ENCODE assay signal across 19 mouse cellular contexts in genomic region chr13:118490610-118491009, GRCm38 (mm10).
DNase-seq lines count a peak whose midpoint lies in the region; ATAC-seq lines count a peak whose summit lies in the region.
"Had no signal": no experiment of that assay in that cellular context is flagged by ENCODE, and none has a peak within 500 bp of the region (broad histone marks: within the 10 kb centered on the region; RNA-seq: fewer than 3 reads in every experiment).

No protein-coding gene starts in this region.

- DNase-seq in heart, adult 11 months: no peak
- peak; percentile 5 for DNase-seq in layer of hippocampus, adult 9-11 months
- no peak for DNase-seq in layer of hippocampus, adult 8-10 months (ENCODE audit: low spot score in 2 of 2)
- DNase-seq in embryo, embryonic 11.5 days (ENCODE audit: low read depth, low spot score): peak; percentile 26
- no peak for DNase-seq in B cell, adult 2 months
- no peak for DNase-seq in testis, postnatal 10 days (ENCODE audit: low spot score)
- DNase-seq: cerebellum, adult 8-10 months; heart, adult 18-20 months; kidney, postnatal 10 days; liver, postnatal 0 days; lung, postnatal 4 days; right cerebral cortex, postnatal 25 days; thymus, postnatal 4 days had no signal

- peaks cover 5% of the 10 kb centered on the region; the same call in 1 of the 2 replicates for H3K4me1 ChIP-seq in heart, embryonic 11.5 days (ENCODE audit: control insufficient read depth, insufficient read depth, low read length)
- no peaks in the 10 kb centered on the region for H3K4me1 ChIP-seq in neural tube, embryonic 14.5 days (ENCODE audit: control insufficient read depth, insufficient read depth, low read length)
- H3K4me1 ChIP-seq: embryonic facial prominence, embryonic 13.5 days; forebrain, embryonic 10.5 days; limb, embryonic 15.5 days; midbrain, embryonic 13.5 days had no signal

- H3K4me3 ChIP-seq in heart, embryonic 11.5 days (ENCODE audit: low read depth, low read length): no peak overlapping the region
- no peak overlapping the region for H3K4me3 ChIP-seq in neural tube, embryonic 14.5 days (ENCODE audit: low read depth, low read length)
- H3K4me3 ChIP-seq: embryonic facial prominence, embryonic 13.5 days; forebrain, embryonic 10.5 days; limb, embryonic 15.5 days; midbrain, embryonic 13.5 days had no signal

- no peaks in the 10 kb centered on the region for H3K9me3 ChIP-seq in heart, embryonic 11.5 days (replicated peaks; ENCODE audit: control insufficient read depth, low read length)
- no peaks in the 10 kb centered on the region for H3K9me3 ChIP-seq in neural tube, embryonic 14.5 days (ENCODE audit: control insufficient read depth, low read length)
- H3K9me3 ChIP-seq: embryonic facial prominence, embryonic 13.5 days; forebrain, embryonic 10.5 days; limb, embryonic 15.5 days; midbrain, embryonic 13.5 days had no signal

- no peak overlapping the region for H3K4me2 ChIP-seq in heart, embryonic 11.5 days
- no peak overlapping the region for H3K4me2 ChIP-seq in neural tube, embryonic 14.5 days (ENCODE audit: low read depth, low read length)
- H3K4me2 ChIP-seq: embryonic facial prominence, embryonic 13.5 days; limb, embryonic 15.5 days; midbrain, embryonic 13.5 days had no signal

- 0 out of 2 replicates have a peak, but pooled peaks have one; percentile 4 for ATAC-seq in heart, embryonic 11.5 days (replicated peaks; ENCODE audit: insufficient number of reproducible peaks, low FRiP score, low TSS enrichment)
- ATAC-seq in neural tube, embryonic 14.5 days (ENCODE audit: low read depth): peak; percentile 61; the same call in 1 of the 2 replicates
- ATAC-seq: liver, postnatal 0 days; midbrain, embryonic 13.5 days had no signal

- no peak overlapping the region for H3K27ac ChIP-seq in heart, embryonic 11.5 days (ENCODE audit: low read depth, low read length)
- H3K27ac ChIP-seq in neural tube, embryonic 14.5 days (ENCODE audit: low read depth, low read length): no peak overlapping the region
- H3K27ac ChIP-seq: embryonic facial prominence, embryonic 13.5 days; forebrain, embryonic 10.5 days; limb, embryonic 15.5 days; midbrain, embryonic 13.5 days had no signal

- WGBS in heart, embryonic 11.5 days (ENCODE audit: insufficient replicate concordance): 22% methylated on average over 3 of the region's 3 CpGs
- WGBS in neural tube, embryonic 14.5 days: 29% methylated on average over 3 of the region's 3 CpGs

- H3K9ac ChIP-seq in heart, embryonic 11.5 days (ENCODE audit: low read depth, low read length): no peak overlapping the region
- no peak overlapping the region for H3K9ac ChIP-seq in neural tube, embryonic 14.5 days (replicated peaks; ENCODE audit: low read depth, low read length)
- H3K9ac ChIP-seq: embryonic facial prominence, embryonic 13.5 days; limb, embryonic 15.5 days; liver, postnatal 0 days; midbrain, embryonic 13.5 days had no signal

- no peaks in the 10 kb centered on the region for H3K27me3 ChIP-seq in heart, embryonic 11.5 days (ENCODE audit: control insufficient read depth, insufficient read depth, low read length)
- no peaks in the 10 kb centered on the region for H3K27me3 ChIP-seq in neural tube, embryonic 14.5 days (ENCODE audit: control insufficient read depth, insufficient read depth, low read length)
- H3K27me3 ChIP-seq: embryonic facial prominence, embryonic 13.5 days; limb, embryonic 15.5 days; midbrain, embryonic 13.5 days had no signal

- no peaks in the 10 kb centered on the region for H3K36me3 ChIP-seq in heart, embryonic 11.5 days (ENCODE audit: control insufficient read depth, insufficient read depth, low read length)
- no peaks in the 10 kb centered on the region for H3K36me3 ChIP-seq in neural tube, embryonic 14.5 days (ENCODE audit: control insufficient read depth, insufficient read depth, low read length)
- H3K36me3 ChIP-seq: embryonic facial prominence, embryonic 13.5 days; forebrain, embryonic 10.5 days; limb, embryonic 15.5 days; midbrain, embryonic 13.5 days had no signal

Comparison
In these comparisons a context has a peak if more than half of its experiments do, and no peak if none do; other contexts are left out.
1. DNase-seq: peak in layer of hippocampus, adult 9-11 months (single experiment) and embryo, embryonic 11.5 days (single experiment); none in heart, adult 11 months (single experiment), layer of hippocampus, adult 8-10 months (0 of 2), B cell, adult 2 months (0 of 2) and testis, postnatal 10 days (single experiment).